Mouse (Mus musculus) heart, embryonic 12.5 days (tissue): Measurements from ENCODE around the gene Rasgrf2. TPM values are rescaled to one million over a fixed set of nuclear protein-coding genes. Genes with fewer than 3 reads are reported as not detected.
A peak's percentile ranks its signal among the peaks of the same experiment; 100 is the strongest.

Source experiments
- ATAC-seq: fragments of 200-750 bp; cut with Nextera tagmentation; 2 replicates; pipeline ENCODE4 v1.8.0; 2017; ENCODE audit warnings: moderate TSS enrichment, moderate library complexity; ENCODE audit not compliant: insufficient number of reproducible peaks, low FRiP score
- H3K27ac ChIP-seq: fragments of 300-500 bp; sonication (generic); 2 replicates; pipeline ENCODE4 v1.5.1; 2016; ENCODE audit warnings: mild to moderate bottlenecking, moderate library complexity; ENCODE audit not compliant: poor library complexity, severe bottlenecking
- H3K27me3 ChIP-seq: fragments of 300-500 bp; sonication (generic); replicated peaks from 2 replicates; pipeline ENCODE4 v1.6.1; 2016; ENCODE audit warnings: mild to moderate bottlenecking, moderate library complexity
- H3K36me3 ChIP-seq: fragments of 300-500 bp; sonication (generic); 2 replicates; pipeline ENCODE4 v1.6.1; 2016; ENCODE audit warnings: mild to moderate bottlenecking, moderate library complexity
- H3K4me1 ChIP-seq: fragments of 300-500 bp; sonication (generic); replicated peaks from 2 replicates; pipeline ENCODE4 v1.6.1; 2016; ENCODE audit warnings: mild to moderate bottlenecking
- H3K4me2 ChIP-seq: fragments of 300-500 bp; sonication (generic); 2 replicates; pipeline ENCODE4 v1.6.1; 2016; ENCODE audit warnings: mild to moderate bottlenecking, moderate library complexity
- H3K4me3 ChIP-seq: fragments of 300-500 bp; sonication (generic); 2 replicates; pipeline ENCODE4 v1.5.1; 2016; ENCODE audit warnings: mild to moderate bottlenecking
- H3K9ac ChIP-seq: fragments of 300-500 bp; sonication (generic); 2 replicates; pipeline ENCODE4 v1.6.1; 2016; ENCODE audit warnings: mild to moderate bottlenecking, moderate library complexity
- H3K9me3 ChIP-seq: fragments of 300-500 bp; sonication (generic); replicated peaks from 2 replicates; pipeline ENCODE4 v1.6.1; 2016; ENCODE audit warnings: mild to moderate bottlenecking, moderate library complexity
- WGBS: fragments of 180-500 bp; shearing (Covaris S2); methylation state at CpG from one replicate; pipeline ENCODE4 v1.1.7; 2016; 5-methylcytosine and 5-hydroxymethylcytosine counted together
- polyA plus RNA-seq: library from polyadenylated mRNA; unstranded; fragments of >200 nt; fragmentation: Nextera tagmentation; extraction: Ambion mirVana; gene quantifications from 2 replicates; pipeline ENCODE4 v1.2.1, GENCODE M21; 2016

Rasgrf2 gene
- polyA plus RNA-seq, 1 experiment from 2014 or later, result 0.89 TPM

DNA sequence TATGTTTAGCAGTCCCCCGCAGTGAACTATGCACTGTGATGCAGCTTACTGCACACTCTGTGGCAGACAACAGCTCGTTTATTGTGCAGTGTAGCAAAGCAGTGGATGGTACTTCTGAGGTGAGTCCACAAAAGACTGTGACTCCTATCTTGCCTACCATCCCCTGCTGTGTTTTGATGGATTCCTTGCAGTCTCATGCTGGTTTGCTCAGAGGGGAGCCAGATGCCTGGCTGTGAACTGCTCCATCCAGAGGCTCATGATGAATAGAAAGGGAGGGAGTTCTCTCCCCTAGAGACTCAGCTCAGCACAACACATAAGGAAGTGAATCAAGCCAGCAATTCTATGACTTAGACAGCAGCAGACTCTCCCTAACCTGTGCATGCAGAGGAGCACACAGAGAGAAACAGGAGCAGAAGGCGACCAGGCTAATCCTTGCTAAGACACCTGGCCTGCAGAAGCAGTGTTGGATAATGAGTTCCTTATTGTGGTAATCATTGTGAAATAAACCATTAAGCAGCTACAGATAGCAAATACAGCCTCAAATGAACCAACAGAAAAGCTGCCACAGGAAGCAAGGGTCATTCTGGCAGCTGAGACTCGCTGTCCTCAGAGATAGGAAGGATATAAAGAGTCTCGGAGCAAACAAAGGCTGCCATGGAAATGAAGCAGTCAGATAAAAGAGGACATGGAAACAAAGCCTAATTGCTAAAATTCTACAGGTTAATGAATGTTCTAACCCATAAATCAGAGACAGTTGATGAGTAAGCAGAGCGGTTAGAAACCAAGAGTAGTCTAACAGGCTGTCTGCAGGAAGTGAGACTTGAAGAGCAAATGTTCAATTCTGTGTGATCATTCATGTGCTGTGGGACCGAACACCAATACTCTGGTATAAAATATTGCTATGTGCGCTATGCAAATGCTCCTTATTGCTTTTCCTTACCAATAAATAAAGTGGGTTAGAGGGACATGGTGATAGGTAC is 89.6 kb downstream of the Rasgrf2 start:
- WGBS, result 51% methylated on average over 8 of the region's 8 CpGs
- 0 out of 2 replicates have a peak, but pooled peaks have one; percentile 33 for ATAC-seq
- Histone ChIP-seq H3K4me3 (no peak overlapping the region), H3K27ac (no peak overlapping the region), H3K9me3 (peaks cover 4% of the 10 kb centered on the region), H3K9ac (no peak overlapping the region), H3K27me3 (no peaks in the 10 kb centered on the region), H3K36me3 (no peaks in the 10 kb centered on the region), H3K4me2 (no peak overlapping the region), H3K4me1 (peaks cover 12% of the 10 kb centered on the region)

DNA sequence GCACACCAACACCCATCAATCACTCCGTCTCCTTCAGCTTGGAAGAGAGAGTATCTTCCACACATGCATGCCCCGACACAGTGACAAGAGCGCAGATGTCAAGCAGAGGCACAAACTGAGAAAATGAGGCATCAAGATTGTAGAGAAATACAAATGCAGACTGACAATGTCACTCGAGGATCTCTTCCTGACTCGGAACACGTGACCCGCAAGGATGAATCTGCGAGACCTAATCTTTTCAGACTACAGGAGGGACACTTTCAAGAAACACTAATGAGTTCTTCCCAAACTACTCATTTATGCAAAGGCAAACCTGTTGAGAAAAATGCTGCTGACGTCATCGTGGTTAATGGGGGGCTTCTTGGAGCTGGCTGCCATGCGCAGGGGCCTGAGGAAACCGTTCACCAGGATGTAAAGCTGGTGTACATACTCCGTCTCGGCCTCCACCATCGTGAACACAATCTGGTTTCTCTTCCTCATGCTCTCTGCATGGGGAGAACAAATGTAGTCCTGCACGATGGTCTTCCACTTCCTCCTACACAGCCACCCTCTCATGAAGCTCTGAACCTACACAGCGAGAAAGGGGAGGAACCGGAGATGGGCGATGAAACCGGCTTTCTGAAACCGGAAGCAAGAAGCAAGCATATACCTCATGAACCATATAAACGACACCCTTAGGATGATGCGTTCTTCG is 100.9 kb downstream of the Rasgrf2 start:
- H3K27me3 ChIP-seq, result no peaks in the 10 kb centered on the region
- H3K36me3 ChIP-seq, result no peaks in the 10 kb centered on the region
- no peak for ATAC-seq
- no peak overlapping the region for H3K27ac ChIP-seq
- H3K4me1 ChIP-seq, result no peaks in the 10 kb centered on the region
- WGBS, result 87% methylated on average over 24 of the region's 24 CpGs
- H3K4me3 ChIP-seq, result no peak overlapping the region
- H3K4me2 ChIP-seq, result no peak overlapping the region
- H3K9ac ChIP-seq, result no peak overlapping the region
- no peaks in the 10 kb centered on the region for H3K9me3 ChIP-seq

DNA sequence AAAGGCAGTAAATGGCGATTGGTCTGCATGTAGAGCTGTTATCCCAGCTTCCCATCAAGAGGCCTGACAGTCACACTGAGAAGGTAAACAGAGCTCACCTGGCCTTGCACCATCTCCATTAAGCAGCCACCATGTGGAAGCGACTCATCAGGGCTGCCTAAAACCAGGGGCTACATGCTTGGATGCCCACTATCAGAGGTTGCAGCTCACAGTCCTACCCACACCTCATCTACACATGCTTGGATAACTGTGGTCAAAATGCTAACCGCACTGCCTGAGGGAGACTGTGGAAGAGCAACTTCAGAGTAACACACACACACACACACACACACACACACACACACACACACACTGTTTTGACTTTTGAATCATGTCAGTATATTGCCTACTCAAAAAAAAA is 101.8 kb downstream of the Rasgrf2 start:
- no peak overlapping the region for H3K9ac ChIP-seq
- no peaks in the 10 kb centered on the region for H3K27me3 ChIP-seq
- H3K9me3 ChIP-seq, result no peaks in the 10 kb centered on the region
- no peaks in the 10 kb centered on the region for H3K36me3 ChIP-seq
- no peaks in the 10 kb centered on the region for H3K4me1 ChIP-seq
- no peak for ATAC-seq
- no peak overlapping the region for H3K4me2 ChIP-seq
- no peak overlapping the region for H3K27ac ChIP-seq
- H3K4me3 ChIP-seq, result no peak overlapping the region
- WGBS, result 75% methylated on average over 3 of the region's 3 CpGs

DNA sequence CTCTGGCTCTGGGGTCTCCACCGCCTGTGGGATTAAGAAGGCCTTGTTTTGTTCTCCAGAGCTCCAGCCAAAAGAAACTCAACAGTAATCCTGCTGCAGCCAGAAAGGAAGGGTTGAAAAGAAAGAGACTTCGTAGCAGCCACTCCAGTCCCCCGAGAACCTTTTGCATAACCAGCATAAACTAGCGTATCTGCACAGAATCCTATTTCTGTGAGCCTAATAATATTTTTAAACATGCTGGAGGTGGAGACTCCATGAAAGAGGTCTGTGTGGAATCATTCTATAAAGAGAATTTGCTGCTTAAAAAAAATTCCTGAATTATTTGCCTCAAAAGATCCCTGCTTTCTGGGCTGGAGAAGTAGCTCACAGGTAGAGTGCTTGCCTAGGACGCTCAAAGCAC is 103.5 kb downstream of the Rasgrf2 start:
- Histone ChIP-seq H3K27ac (no peak overlapping the region), H3K4me2 (no peak overlapping the region), H3K4me3 (no peak overlapping the region), H3K4me1 (peaks cover 4% of the 10 kb centered on the region), H3K9ac (no peak overlapping the region), H3K27me3 (no peaks in the 10 kb centered on the region), H3K36me3 (no peaks in the 10 kb centered on the region), H3K9me3 (no peaks in the 10 kb centered on the region)
- 88% methylated on average over 5 of the region's 5 CpGs for WGBS
- no peak for ATAC-seq

DNA sequence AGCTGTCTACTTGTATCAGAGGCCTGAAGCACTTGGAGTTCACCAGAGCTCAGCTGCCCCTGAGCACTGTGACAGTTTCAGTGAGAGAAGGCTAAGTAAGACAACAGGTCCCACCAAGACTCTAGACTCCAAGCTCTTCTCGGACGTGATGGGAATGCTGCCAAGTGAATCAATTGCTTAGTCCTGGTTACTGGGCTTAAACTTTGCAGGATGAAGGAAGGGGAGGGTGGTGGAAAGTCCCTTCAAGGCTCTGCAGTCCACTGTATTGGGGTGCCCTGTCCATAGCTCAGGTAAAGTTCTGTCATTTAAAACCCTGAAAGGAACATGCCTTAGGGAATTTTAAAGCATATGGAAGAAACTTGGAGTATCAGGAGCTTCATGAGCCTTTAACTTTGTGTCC is 104.8 kb downstream of the Rasgrf2 start:
- Histone ChIP-seq H3K27me3 (no peaks in the 10 kb centered on the region), H3K36me3 (no peaks in the 10 kb centered on the region), H3K4me2 (no peak overlapping the region), H3K9me3 (no peaks in the 10 kb centered on the region), H3K27ac (no peak overlapping the region), H3K4me3 (no peak overlapping the region), H3K9ac (no peak overlapping the region), H3K4me1 (peaks cover 14% of the 10 kb centered on the region)
- no peak for ATAC-seq
- 63% methylated on average over 2 of the region's 2 CpGs for WGBS

DNA sequence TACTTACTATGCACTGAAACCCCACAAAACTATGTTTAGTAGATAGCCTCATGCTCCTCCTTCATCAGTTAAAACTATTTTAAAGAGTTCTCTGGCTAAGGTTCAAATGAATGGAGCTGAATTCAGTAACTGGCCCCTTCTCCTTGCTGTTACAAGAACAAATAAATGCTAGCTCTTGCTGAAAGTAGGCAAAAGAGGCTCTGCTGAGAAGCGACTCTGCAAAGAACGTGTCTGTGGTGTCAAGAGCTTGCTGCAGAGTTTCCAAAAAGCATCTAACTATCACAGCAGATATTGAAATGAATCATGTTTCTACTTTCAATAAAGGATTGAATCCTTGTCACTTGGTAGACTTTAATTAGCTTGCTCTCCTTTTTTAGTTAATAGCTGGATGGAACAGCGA is 106.3 kb downstream of the Rasgrf2 start:
- Histone ChIP-seq H3K9me3 (no peaks in the 10 kb centered on the region), H3K4me3 (no peak overlapping the region), H3K27ac (no peak overlapping the region), H3K27me3 (no peaks in the 10 kb centered on the region), H3K4me1 (peaks cover 14% of the 10 kb centered on the region), H3K36me3 (no peaks in the 10 kb centered on the region), H3K9ac (no peak overlapping the region), H3K4me2 (no peak overlapping the region)
- ATAC-seq, result no peak
- 88% methylated on average over 3 of the region's 3 CpGs for WGBS

DNA sequence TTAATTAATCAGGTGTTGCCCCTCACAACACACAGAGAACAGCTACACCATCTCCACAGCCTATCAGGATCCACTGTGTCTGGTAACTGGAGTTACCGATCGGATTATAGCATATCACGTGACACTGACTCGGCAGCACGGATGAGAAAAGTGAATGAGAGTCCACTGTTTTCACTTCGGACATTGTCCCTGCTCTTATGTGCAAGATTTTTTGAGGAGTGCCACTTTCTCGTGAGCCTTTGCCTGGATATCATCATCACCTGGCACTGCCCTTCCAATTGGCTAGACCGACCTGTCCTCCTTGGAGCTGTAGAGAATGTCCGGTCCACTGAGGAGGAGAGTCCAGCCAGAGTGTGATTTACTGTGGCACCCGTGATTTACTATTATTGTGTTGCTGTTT is 109.3 kb downstream of the Rasgrf2 start:
- WGBS, result 81% methylated on average over 10 of the region's 10 CpGs
- Histone ChIP-seq H3K4me3 (no peak overlapping the region), H3K9me3 (no peaks in the 10 kb centered on the region), H3K9ac (no peak overlapping the region), H3K27ac (peak overlapping the region; percentile 25; the same call in 1 of the 2 replicates), H3K4me2 (no peak overlapping the region), H3K4me1 (peaks cover 14% of the 10 kb centered on the region), H3K36me3 (no peaks in the 10 kb centered on the region), H3K27me3 (no peaks in the 10 kb centered on the region)
- ATAC-seq, result no peak

DNA sequence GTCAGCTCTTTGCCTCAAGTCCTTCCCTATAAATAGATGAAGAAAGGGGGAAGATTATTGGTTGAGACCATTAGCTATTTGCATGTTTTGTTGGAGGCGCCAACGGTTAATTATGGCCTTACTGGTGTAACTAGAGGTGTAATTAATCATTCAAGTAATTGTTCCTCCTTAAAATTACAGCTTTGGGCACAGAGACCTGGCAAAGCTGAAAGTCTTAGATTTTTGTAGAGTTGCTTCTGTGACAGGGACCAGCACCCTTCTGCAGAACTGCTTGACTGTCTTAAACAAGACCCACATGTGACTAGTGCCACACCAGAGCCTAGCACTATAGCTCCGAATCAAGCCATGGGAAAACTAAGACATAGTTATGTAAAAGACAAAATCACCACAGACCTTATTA is 134.5 kb downstream of the Rasgrf2 start:
- 0 out of 2 replicates have a peak, but pooled peaks cover 2% of the 10 kb centered on the region for H3K9me3 ChIP-seq

DNA sequence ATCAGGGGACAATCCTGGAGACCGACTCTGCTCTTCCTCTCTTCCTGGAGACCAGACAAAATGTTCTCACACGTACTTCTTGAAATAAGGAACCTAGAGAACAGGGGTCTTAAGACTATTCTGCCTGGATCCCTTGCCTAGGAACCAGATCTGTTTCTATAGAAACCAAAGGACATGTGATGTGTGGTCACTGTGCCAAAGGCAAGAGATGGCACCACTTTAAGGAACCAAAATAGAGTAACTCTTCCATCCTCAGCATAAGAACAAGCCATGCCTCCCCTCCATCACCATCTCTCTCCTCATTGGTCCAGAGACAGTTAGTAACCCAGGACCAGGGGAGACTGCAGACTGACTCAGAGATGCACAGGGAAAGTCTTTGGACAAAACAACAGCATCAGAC is 140.0 kb downstream of the Rasgrf2 start:
- Histone ChIP-seq H3K4me1 (no peaks in the 10 kb centered on the region), H3K27me3 (no peaks in the 10 kb centered on the region), H3K4me3 (no peak overlapping the region), H3K27ac (no peak overlapping the region), H3K4me2 (no peak overlapping the region), H3K9ac (no peak overlapping the region), H3K36me3 (no peaks in the 10 kb centered on the region), H3K9me3 (peaks cover 2% of the 10 kb centered on the region; the same call in 1 of the 2 replicates)
- 76% methylated on average over 2 of the region's 2 CpGs for WGBS
- ATAC-seq, result no peak

More for the DNA sequence above, 134.5 kb downstream of the Rasgrf2 start:
- Histone ChIP-seq H3K36me3 (no peaks in the 10 kb centered on the region), H3K27ac (no peak overlapping the region), H3K4me1 (no peaks in the 10 kb centered on the region), H3K4me2 (no peak overlapping the region), H3K9ac (no peak overlapping the region), H3K4me3 (no peak overlapping the region), H3K27me3 (no peaks in the 10 kb centered on the region)
- 86% methylated on average over 3 of the region's 3 CpGs for WGBS
- ATAC-seq, result no peak

DNA sequence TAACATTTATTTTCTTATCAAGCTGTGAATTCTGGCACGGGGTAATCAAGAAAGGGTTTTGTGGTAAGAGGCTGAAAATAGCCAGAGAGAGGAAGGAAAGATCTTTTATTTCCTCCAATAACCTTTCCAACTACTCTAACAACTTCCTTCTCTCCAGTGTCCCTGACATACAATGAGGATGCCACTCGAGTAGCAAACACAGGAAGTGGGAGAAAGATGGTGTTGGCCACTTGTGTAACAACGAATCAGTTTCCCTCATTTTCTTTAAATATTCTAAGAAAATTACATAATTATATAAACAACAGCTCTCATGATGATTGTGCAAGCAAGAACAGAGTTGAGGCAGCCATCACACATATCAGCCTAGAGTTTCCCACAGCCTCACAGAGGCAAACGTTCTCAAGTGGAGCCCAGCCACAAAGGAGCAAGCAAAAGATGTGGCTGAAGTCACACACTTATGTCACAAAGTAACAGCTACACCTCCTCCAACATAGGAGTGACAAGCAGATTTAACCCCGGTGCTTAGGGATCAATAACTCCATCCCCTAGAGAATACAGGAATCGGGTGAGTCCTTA is 140.7 kb downstream of the Rasgrf2 start:
- 57% methylated on average over 6 of the region's 6 CpGs for WGBS
- no peak for ATAC-seq
- Histone ChIP-seq H3K9ac (no peak overlapping the region), H3K4me3 (no peak overlapping the region), H3K9me3 (peaks cover 2% of the 10 kb centered on the region; the same call in 1 of the 2 replicates), H3K27ac (no peak overlapping the region), H3K4me1 (no peaks in the 10 kb centered on the region), H3K4me2 (no peak overlapping the region), H3K36me3 (no peaks in the 10 kb centered on the region), H3K27me3 (no peaks in the 10 kb centered on the region)

DNA sequence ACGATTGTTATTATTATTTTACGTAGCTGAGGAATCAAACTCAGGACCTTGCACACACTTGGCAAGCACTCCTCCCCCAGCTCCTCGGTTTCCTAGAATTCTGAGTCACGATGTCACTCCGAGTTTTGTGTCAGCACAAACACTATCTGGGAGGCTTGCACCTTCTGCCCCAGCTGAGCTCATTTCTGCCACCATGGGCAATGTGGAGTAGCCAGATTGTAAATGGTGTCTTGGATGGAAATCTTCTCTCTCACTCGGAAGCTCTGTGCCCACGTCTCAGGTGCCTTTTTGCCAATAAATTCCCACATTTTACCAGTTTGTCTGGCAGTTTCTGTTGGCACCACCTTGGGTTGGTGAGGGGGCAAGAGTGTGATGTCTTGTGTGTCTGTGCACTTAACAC is 143.1 kb downstream of the Rasgrf2 start:
- Histone ChIP-seq H3K27me3 (no peaks in the 10 kb centered on the region), H3K4me3 (no peak overlapping the region), H3K9me3 (peaks cover 2% of the 10 kb centered on the region; the same call in 1 of the 2 replicates), H3K27ac (no peak overlapping the region), H3K36me3 (no peaks in the 10 kb centered on the region), H3K4me2 (no peak overlapping the region), H3K9ac (no peak overlapping the region), H3K4me1 (no peaks in the 10 kb centered on the region)
- no peak for ATAC-seq
- 81% methylated on average over 7 of the region's 7 CpGs for WGBS
